Mouse (Mus musculus) monocyte, adult 5-6 weeks (primary cell): ENCODE measurements around the gene Hap1. TPM values are rescaled to one million over a fixed set of nuclear protein-coding genes. Genes with fewer than 3 reads are reported as not detected.
"Not testable (repeated sequence)": the region's sequence is repeated elsewhere in the genome, so short reads cannot be mapped to it uniquely, and the experiment has no call there.

Experiments
- ATAC-seq: fragments of 153-309, 156-312 bp; replicated peaks from 2 replicates; pipeline ENCODE4 v1.8.0; 2017; ENCODE audit warnings: mild to moderate bottlenecking; ENCODE audit not compliant: low TSS enrichment, insufficient number of reproducible peaks, severe bottlenecking, poor library complexity, low FRiP score
- total RNA-seq: library from RNA; stranded (forward); fragments of 200-1000, 200-491, 200-594 nt; gene quantifications from 3 replicates; pipeline ENCODE4 v1.2.3, GENCODE M21; 2017

Hap1 gene
- total RNA-seq, 1 experiment from 2014 or later: not detected

DNA sequence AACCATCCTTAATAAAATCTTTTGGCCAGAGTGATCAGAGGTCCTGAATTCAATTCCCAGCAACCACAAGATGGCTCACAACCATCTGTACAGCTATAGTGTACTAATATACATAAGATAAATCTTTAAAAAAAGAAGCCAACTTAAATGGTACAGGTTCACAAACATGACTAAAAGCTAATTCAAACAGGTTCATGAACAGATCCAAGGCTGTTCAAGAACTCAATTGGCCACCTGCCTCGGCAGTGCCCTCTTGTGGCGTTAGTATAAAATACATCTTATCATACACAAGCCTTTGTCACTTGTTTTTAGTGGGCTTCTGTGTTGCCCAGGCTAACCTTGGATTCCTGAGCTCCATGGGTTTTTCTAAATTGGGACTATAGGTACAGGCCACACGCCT lies 32.4 kb downstream of the Hap1 start:
- ATAC-seq: no peak

DNA sequence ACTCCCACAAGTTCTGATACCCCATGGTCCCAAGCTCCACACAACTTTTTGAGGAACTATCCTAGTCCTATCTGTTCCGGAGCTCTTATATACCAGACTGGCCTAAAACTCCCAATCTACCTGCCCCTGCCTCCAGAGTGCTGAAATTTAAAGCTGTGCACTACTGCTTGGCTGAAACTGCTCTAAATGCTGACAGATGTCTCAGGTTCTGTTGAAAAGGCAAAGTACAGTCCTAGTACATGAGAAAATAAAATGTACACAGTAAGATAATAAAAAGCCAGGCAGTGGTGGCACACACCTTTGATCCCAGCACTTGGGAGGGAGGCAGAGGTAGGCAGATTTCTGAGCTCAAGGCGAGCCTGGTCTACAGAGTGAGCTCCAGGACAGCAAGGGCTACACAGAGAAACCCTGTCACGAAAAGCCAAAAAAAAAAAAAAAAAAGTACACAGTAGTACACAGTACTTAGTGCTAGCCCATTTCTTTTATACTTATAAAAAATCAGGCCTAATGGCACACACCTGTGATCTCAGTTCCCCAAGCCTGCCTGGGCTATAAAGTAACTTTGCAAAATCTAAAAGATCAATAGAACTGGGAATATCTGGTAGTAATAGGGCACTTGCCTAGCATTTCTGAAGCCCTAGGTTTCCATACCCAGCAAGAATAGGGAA lies 33.2 kb downstream of the Hap1 start:
- ATAC-seq: no peak

DNA sequence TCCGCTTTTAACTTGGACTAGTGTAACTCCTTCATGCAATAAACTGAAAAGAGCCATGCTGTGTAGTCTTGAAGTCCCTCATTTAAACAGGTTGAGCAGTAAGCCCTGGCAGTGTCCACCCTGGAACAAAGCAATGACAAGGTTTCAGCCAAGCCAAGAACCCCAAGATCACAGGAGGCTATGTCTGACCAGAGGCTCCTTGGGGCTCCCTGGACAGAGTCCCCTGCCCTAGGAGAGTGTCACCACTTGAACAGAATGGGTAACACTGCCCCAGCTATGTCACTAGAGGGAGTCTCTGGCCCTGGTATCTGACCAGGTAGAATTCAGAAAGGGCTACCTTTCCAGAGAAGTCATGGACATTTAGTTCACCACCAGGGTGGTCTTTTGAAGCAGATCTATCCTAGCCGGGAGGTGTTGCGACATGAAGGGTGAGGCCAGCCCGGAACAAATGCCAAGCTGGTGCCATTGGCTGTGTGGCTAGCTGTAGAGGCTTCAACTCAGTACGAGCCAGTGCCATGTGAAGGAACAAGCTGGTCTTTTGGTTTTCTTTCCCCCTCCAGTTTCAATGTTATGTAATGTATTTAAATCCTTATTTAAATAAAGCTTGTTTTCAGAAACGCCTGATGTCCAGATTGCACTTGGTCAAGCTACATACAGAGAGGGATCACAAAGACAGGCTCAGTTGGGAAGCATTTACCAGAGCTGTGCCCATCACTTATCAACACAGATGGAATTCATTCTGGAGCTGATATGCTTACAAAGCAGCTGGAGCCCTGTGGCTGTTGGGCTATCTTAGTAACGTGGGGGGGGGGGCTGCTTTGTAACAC lies 34.2 kb downstream of the Hap1 start:
- not testable (repeated sequence) for ATAC-seq

DNA sequence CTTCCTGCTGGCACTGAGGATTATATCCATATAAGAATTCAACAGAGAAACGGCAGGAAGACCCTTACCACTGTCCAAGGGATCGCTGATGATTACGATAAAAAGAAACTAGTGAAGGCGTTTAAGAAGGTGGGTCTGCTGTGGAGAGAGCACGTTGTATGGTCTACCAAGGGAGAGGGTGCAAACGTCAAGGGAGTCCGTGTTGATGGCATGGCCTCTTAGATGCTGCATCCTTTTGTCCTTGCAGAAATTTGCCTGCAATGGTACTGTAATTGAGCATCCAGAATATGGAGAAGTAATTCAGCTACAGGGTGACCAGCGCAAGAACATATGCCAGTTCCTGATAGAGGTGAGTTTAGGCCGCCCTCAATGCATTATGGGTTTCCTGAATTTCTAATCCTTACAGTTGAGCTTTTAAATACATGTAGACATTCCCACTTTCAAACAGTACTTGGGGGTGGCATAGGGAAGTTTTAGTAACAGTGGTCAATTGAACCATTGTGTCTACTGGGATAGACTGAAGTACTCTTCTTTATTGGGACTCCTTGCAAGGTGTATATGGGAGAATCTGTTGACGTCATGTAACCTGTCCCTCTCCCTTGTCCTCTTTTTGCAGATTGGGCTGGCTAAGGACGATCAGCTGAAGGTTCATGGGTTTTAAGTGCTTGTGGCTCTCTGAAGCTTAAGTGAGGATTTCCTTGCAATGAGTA lies 35.1 kb downstream of the Hap1 start:
- not testable (repeated sequence) for ATAC-seq

DNA sequence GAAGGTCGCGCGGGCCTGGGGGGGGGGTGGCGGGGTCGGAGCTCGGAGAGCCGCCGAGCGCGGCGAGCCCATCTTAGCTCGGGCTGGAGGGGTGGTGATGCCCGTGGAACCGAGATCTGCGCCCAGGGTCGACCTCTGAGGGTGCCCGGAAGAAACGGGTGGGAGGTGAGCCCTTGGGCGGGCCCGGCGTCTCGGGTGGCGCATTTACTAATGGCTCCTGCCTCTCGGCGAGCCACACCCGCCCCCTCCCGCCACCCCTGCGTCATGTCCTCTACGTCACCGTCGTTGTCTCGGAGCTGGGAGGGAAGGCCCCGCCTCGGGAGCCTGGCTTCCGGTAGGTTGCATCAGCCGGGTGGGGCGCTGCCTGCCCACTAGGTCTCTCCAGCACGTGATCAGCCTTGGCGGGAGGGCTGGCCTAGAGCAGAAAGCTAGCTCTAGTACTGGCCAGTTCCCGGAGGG lies 35.7 kb downstream of the Hap1 start:
- peak; percentile 84 for ATAC-seq

DNA sequence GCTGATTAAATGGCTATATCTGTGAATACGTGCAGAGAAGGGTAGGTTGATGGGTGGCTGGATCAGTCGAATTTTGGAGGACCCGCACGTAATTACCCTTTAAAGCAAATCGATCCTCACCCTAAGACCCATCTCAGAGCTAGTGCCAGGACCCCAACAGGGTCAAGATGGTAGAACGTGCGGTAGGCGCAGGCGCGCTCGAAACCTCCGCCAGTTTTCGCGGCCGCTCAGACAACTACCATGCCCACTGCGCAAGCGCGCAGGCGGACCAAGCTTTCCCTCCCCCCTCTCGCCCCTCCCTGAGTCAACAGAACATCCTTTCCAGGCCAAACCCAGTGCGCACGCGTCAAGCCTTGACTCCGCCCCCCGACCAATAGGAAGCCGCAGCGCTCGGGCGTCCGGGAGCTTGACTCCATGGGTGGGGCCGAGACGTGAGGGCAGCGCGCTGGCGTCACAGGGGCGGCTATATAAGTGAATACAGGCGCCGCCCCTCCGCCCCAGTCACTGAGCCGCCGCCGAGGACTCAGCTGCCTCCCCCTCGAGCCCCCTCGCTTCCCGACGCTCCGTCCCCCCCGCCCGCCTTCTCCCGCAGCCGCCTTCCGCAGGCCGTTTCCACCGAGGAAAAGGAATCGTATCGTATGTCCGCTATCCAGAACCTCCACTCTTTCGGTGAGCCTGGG lies 36.3 kb downstream of the Hap1 start, which contains the start of gene Eif1:
Gene Eif1, plus strand, starts transcription at position 394 of the 680 bp plus-strand sequence.
- peak; percentile 85 for ATAC-seq

DNA sequence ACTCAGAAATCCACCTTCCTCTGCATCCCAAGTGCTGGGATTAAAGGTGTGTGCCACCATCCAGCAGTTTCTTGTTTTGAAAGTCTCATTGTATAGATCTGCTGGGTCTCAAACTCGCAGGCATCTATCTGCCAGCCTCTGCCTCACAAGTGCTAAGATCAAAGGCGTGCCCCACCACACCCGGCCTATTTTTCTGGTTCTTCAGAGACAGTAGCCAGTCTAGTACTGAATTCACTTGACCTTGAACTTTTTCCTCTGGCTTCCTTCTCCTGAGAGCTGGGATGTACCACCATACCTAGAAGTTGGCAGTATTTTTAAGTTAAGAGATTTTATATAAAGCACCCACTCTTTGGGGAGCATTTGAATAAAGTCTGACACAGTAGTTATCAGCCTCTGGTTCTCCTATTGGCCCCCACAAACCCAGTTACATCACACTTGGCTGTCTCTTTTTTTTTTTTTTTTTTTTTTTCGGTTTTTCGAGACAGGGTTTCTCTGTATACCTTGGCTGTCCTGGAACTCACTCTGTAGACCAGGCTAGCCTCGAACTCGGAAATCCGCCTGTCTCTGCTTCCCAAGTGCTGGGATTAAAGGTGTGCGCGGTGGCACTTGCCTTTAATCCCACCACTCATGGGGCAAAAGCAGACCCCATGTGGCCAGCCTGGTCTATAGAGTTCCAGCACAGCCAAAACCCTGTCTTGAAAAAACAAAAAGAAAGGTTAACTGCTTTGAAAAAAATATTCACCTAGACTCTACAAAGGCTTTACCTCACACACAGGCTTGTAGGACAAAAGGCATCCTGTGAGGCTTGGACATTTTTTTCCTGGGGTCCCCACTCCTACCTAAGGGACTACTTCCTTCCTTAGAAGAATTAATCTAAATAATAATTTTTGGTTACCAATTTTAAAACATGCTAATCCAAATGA lies 37.1 kb downstream of the Hap1 start:
- ATAC-seq: no peak

DNA sequence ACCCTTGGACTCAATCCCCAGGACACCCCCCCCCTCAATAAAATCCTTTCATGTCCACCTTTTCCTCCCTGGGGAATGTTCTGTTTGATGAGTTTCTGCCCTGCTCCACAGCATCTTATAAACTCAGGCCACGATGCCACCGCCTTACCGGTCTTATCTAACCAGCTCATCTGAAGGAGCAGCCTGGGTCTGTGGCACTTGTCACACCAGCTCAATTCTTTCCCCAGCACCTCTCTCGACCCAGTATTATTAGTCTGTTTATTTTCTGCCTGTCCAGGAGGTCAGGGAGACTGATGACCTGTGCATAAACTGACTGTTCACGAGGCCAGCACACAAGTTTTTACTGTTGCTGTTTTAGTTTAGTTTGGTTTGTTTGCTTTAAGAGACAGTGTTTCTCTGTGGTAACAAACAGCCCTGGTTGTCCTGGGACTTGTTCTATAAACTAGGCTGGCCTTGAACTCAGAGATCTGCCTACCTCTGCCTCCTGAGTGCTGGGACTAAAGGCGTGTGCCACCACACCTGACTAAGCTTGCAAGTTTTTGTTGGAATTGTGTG lies 38.0 kb downstream of the Hap1 start:
- no peak for ATAC-seq

DNA sequence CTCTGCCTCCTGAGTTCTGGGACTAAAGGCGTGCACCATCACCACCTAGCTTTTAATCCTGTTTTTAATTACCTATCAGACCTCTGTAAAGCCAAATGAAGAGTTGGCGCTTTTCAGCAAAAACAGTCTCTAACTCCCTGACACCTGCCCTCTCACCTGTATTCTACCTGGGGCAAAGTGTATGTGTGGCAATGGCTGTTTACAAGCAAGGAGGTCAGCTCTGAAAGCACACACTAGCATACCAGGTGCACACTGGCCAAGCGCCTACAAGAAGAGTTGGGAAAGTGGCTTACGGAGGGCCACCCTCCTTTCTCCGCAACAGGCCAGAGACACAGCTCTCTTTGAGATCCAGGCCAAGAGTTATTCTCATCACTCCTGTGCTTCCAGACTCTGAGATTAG lies 40.5 kb downstream of the Hap1 start:
- ATAC-seq: no peak

DNA sequence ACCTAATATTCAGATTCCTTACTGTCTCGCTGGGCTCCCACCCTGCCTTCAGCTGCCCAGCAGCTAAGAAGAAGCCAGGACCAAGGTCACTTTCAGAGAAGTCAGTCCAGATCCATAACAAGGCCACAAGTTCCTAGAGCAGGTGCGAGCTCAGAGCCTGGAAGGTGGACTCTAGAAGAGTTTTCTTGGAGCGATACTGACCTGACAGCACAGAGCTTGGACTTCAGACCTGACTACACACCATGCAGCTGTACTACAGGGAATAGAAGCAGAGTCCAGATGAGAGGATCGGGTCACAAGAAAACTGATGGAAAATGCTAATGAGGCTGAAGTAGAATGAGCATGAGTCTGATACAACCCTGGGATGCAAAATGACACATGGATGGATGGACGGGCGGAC lies 42.5 kb downstream of the Hap1 start:
- ATAC-seq: no peak

DNA sequence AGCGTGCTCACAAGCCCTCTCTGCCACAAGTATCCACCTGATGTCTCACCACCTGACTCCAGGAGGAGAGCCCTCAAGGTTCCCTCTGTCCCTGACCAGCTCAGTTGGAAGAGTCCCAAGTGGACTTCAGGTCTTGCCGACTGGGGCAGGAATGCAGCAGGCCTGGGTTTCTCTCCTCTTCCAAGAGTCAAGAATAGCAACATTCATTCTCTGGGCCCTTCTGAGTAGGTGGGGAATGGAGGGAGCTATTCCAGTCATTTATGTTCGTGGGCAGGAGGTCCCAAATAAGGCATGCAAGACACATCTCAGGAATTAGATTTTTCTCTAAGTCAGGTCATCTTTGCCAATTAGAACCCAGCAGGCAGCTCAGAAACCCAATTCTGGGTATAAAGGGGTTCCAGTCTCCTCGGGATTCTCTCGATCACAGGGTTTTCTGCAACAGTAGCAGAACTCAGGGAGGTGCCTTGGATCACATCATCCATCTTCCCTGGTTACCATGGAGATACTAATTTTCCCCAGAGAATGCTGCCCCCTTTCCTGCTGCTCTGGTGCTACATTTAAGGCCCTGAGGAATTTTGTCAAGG lies 43.7 kb downstream of the Hap1 start:
- ATAC-seq: no peak

DNA sequence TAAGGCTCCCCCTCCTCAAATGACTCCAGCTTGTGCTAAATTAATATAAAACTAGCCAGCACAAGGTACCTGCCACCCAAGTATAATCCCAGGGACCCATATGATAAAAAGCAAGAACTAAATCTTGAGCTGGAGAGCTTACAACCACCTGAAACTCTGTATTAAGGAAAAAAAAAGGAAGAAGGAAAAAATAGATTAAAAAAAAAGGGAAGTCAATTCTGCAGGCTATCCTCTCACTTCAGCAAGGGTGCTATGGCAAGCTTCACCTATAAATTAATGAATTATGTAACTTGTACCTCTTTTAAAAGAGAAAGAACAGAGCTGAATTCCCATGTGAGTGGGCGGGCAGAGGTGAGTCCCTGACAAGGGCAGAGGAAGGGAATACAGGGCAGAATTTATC lies 44.3 kb downstream of the Hap1 start:
- no peak for ATAC-seq

DNA sequence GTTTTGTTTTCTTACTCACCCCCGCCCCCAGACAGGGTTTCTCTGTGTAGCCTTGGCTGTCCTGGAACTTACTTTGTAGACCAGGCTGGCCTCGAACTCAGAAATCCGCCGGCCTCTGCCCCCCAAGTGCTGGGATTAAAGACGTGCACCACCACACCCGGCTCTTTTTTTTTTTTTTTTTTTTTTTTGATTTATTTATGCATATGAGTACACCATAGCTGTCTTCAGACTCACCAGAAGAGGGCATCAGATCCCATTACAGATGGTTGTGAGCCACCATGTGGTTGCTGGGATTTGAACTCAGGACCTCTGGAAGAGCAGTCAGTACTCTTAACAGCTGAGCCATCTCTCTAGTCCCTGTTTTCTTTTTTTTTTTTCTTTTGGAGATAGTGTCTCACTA lies 47.3 kb downstream of the Hap1 start:
- not testable (repeated sequence) for ATAC-seq

DNA sequence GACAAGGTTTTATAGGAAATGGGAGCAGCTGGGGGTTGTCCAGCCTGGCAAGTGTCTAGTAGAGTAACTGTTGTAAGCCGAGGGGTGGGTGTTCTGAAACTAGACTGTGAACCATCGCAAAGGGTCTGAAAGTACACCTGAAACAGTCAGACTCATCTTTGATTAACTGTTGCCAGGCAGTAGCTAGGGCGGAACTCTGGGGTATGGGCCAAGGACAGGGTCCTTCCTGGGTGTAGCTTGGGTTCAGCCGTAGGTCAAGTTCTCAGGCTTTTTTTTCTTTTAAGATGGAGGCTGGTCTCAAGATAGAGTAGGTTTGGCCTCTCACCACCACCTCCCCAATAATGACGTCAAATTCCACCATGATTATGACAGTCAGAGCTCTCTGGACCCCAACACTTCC lies 48.0 kb downstream of the Hap1 start:
- no peak for ATAC-seq

DNA sequence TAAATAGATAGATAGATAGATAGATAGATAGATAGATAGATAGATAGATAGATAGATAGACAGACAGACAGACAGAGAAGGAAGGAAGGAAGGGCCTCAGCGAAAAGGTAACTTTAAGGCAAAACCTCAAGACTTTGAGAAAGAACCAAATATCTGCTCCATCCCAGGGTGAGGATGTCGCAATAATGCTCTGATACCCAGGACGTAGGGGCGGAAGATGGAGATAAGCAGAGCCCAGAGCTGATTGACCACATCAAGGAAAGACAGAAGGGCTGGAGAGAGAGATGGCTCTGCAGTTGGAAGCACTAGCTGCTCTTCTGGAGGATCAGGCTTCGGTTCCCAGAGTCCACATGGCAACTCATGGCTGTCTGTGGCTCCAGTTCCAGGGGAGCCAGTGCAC lies 54.6 kb downstream of the Hap1 start:
- no peak for ATAC-seq

DNA sequence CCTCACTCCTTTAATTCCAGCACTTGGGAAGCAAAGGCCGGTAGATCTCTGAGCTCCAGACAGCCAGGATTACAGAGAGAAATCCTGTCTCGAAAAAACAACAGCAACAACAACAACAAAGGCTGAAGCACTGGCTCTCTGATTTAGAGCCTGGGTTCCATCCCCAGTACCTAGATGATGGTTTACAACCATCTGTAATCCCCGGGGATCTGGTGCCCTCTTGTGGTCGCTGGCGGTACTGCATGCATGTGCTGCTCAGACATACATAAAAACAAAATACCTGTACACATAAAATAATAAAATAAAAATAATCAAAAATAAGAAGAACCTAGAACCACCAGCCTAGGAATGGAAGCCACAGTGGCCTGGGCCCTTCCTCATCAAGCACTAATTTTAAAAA lies 55.6 kb downstream of the Hap1 start:
- ATAC-seq: no peak

DNA sequence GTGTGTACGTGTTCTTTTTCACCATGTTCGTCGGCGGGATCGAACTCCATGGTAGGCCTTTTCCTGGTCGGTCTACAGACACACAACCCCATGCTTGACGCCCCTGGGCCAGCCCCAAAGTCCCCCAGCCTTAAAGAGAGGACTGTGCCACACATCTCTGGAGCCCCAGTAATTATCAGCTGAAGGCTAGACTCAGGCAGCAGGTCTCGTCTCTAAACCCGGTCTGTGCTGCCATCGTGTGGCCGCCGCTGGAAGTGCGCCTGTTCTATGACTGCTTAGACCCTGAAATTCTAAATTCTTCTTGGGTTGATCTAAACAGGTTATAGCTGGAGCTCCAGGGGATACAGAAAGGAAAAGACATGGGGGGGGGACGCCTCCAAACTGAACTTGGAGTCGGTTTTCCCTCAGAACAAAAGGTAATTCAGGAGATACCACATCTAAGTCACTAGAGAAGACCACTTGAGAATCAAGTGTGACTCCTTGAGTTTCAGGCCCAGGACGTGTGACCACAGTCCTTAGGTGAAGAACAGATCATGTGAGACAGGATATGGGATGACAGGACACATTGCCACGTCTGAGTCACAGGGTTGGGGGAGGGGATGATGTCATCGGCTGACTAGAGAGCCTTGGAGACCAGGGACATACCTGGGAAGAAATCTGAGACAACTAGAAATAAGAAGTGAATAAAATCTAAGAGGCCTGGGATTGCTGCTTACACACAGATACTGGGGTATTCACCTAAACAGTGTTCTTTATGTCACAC lies 57.5 kb downstream of the Hap1 start:
- ATAC-seq: peak; percentile 60
